Mouse (Mus musculus) adipocyte (in vitro differentiated cells): ENCODE measurements at regions not wholly inside any gene's neighbourhood (a gene's known extent, or its start where the extent isn't known, plus 50 kb on each side); places are given as distances from the start of the nearest gene placed in this dataset.

ENCODE experiments used
- DNase-seq: peaks from one replicate; pipeline ENCODE4 v3.0.0-alpha.2; 2016; ENCODE audit warnings: low spot score

DNA sequence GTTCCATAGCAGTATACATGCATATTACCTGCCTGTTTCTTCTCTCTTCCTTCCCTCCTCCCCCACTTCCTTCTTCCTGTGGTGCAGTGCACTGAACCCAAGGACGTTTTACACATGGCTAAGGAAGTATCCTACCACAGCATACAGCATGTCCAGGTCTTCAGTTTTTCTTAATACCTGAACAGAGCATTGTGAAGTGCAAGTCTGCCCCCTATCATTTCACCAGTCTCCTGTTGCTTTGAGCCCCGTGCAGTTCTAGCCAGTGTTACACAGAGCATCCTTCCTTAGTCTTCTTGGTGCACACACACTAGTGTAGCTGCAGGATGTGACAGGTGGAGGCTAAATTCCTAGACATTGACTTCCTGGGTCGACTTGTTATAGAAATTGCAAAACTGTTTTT is 53.7 kb upstream of the Foxb1 start:
- no peak for DNase-seq

GRCm38 (mm10) chr9:69823179-69823966 is 62.6 kb upstream of the Foxb1 start:
- no peak for DNase-seq

GRCm38 (mm10) chr9:69828428-69828827 is 67.7 kb upstream of the Foxb1 start:
- DNase-seq = no peak

DNA sequence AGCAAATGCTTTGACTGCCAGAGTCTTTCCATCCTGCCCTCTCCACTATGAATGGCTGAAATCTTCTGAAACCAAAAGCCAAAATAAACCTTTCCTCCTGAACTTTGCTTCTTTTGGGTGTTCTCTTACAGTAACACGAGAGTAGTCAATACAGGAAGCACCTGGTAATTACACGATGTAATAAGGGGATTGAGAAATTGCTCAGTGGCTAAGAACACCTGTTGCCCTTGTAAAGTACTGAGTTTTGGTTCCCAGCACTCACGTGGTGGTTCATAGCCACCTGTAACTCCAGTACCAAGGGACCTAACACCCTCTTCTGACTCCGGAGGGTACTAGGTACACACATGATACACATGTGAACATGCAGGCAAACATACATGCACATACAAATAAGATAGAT is 74.7 kb upstream of the Foxb1 start:
- no peak for DNase-seq

GRCm38 (mm10) chr9:69839198-69839597 is 78.5 kb upstream of the Foxb1 start:
- DNase-seq = no peak

GRCm38 (mm10) chr9:69844712-69845111 is 84.0 kb upstream of the Foxb1 start:
- no peak for DNase-seq

DNA sequence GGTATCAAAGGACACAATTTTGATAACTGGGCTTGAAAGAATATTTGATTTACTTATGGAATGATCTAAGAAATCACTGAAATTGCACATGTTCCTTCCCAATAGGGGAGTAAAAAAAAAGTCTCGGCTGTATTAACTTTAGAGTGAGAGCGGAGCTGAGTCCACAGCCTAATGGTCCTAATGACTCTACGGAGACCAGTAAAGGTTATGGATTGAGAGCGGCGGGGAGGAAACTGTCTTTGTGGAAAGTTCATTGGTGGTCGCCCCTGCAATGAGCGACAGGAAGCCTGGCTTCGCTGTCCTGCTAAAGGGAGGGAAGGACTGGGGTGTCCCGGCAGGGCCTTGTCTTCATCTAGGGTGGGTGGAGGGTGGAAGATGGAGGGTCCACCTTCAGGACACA is 84.5 kb upstream of the Foxb1 start:
- no peak for DNase-seq

DNA sequence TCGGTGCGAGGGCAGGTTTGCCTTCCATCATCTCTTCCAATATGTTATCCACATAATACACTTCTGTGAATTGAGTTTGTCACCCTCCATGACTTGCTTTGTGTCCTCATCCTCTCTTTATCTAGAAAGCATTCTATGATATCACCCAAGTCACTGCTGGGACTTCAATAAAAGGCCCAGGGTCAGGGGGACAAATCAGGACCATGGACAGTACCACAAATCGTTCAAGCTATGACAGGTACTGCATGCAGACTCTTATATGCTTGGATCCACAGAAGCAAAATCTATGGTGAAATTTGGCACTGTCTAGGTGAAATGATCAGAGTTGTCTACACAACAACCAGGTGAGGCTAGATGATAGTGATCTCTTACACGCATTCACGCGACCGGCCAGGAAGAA is 95.9 kb upstream of the Foxb1 start:
- peak; percentile 4 for DNase-seq

- no peak for DNase-seq
These were observed 97.9 kb upstream of the Foxb1 start for GRCm38 (mm10) chr9:69858619-69859018.

DNA sequence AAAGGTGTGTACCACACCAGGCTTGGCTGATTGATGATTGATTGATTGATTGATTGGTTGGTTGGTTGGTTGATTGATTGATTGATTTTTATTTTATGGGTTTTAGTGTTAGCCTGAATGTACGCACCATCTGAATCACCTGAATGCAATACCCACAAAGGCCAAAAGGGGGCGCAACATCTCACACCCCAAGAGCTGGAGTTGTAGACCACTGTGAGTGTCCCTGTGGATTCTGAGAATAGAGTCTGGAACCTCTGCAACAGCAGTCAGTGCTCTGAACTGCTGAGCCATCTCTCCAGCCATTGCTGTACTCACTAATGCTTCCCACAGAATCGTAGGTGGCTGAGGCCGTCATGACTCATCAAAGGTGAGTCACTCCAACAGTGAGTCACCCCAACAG is 109.4 kb upstream of the Foxb1 start:
- DNase-seq = no peak

DNA sequence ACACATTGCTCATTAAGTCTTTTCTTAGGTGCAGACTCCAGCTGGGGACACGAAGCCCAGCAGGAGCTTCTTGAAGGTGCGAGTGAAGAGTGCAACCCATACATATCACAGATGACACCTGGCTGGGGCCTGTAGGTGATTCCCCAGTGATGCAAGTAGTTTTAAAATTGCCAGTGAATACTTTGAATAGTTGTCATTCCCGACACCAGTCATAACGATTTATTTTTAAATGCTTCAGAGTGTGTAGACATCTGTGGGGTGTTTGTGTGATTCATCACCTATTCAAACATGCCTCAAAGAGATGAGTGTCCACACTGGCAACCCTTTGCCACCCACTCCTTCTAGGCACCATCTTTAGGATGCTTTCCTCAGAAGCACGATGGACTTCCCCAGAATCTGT is 102.9 kb upstream of the Bnip2 start:
- DNase-seq = no peak

- DNase-seq = no peak
These were observed 91.2 kb upstream of the Bnip2 start for GRCm38 (mm10) chr9:69898016-69898415.

- no peak for DNase-seq
These were observed 89.9 kb upstream of the Bnip2 start for GRCm38 (mm10) chr9:69899371-69899770.

DNA sequence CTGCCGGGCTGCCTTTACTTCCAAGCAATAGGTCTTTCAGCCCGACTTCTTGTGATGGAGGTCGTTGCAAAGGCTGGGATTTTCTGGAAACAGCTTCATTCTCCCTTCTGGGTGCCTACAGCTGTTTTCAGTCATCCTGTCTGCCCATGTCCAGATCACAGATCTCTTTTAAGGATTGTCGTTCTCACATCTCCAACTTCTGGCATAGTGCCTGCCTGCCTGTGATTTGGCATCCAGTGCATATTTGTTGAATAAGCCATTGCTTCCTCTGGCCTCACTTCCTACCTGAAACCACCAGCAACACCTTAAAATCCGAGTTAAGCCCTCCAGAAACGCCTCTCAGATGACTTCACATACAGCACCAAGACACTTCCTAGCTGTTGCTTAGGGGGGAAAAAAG is 88.4 kb upstream of the Bnip2 start:
- DNase-seq = no peak

DNA sequence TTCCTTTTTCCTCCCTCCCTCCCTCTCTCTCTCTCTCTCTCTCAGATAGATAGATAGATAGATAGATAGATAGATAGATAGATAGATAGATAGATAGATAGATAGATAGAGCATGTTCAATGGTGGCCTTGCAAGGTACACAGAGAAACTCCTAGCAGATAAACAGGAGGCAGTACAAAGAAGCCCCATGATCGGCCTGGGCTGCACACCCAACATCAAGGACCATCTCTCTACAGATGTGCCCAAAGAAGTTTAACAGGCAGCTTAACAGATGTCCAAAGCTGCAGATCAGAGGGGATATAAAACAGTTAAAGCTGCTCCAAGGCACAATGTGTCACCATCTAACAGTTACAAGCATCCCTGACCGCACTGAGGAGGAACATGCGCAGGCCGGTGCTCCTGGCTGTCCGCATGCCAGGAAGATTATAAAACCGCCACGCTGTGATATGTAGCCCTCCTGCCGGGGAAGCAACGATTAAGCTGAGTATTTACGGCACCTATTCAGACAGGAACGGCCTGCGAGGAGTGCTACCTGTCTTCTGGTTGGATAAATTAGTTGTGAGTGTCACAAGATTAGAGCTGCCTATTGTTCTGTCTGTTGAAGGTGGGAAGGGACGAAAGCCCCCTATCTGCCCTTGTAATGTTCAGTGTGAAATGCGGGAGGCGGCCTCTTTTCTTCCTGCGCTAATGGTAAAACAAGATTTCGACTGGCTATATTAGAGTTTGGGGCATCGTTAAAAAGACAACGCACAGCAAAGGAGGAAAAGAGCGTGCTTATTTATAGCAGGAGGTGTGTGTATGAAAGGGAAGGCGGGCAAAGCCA is 81.9 kb upstream of the Bnip2 start:
- DNase-seq = no peak

GRCm38 (mm10) chr9:69910621-69911020 is 78.6 kb upstream of the Bnip2 start:
- no peak for DNase-seq

GRCm38 (mm10) chr9:69928126-69928525 is 61.1 kb upstream of the Bnip2 start:
- no peak for DNase-seq

GRCm38 (mm10) chr9:69937863-69938262 is 51.4 kb upstream of the Bnip2 start:
- no peak for DNase-seq
